Mouse (Mus musculus) G1E (cell line): ENCODE measurements around the gene Bhlha9. TPM values are rescaled to one million over a fixed set of nuclear protein-coding genes. Genes with fewer than 3 reads are reported as not detected.

Experiments
- ATAC-seq: 2 replicates; pipeline ENCODE4 v1.8.0; 2016; ENCODE audit warnings: mild to moderate bottlenecking; ENCODE audit not compliant: insufficient number of reproducible peaks, poor library complexity, low FRiP score, severe bottlenecking; ENCODE audit errors: extremely low read depth
- DNase-seq: peaks from one replicate; pipeline ENCODE4 v3.0.0; 2012; ENCODE audit warnings: low spot score
- H3K27me3 ChIP-seq: 2 replicates; pipeline ENCODE4 v1.6.1; 2012; ENCODE audit warnings: mild to moderate bottlenecking, low read length, inconsistent platforms; ENCODE audit not compliant: insufficient read depth
- H3K36me3 ChIP-seq: replicated peaks from 2 replicates; pipeline ENCODE3; 2012; ENCODE audit warnings: mild to moderate bottlenecking, inconsistent platforms
- H3K4me1 ChIP-seq: 2 replicates; pipeline ENCODE4 v1.6.1; 2012; ENCODE audit warnings: low read depth, low read length, inconsistent platforms, mixed read lengths; ENCODE audit not compliant: insufficient read depth
- H3K4me3 ChIP-seq: 2 replicates; pipeline ENCODE4 v1.5.1; 2012; ENCODE audit warnings: low read depth, mild to moderate bottlenecking, inconsistent platforms, low read length, moderate library complexity, mixed read lengths
- H3K9me3 ChIP-seq: replicated peaks from 2 replicates; pipeline ENCODE4 v1.6.1; 2012; ENCODE audit warnings: inconsistent platforms
- CTCF ChIP-seq: IDR thresholded peaks from 2 replicates; pipeline ENCODE4 v1.5.1; 2012; ENCODE audit warnings: low read depth, low read length, inconsistent platforms, mixed read lengths
- GATA1 ChIP-seq: IDR thresholded peaks from 2 replicates; pipeline ENCODE4 v1.6.1; 2012; ENCODE audit warnings: borderline replicate concordance, low read length, inconsistent platforms, mixed read lengths
- GATA2 ChIP-seq: IDR thresholded peaks from 2 replicates; pipeline ENCODE4 v1.6.1; 2012; ENCODE audit warnings: low read depth, low read length, inconsistent platforms, borderline replicate concordance
- POLR2AphosphoS5 ChIP-seq: IDR thresholded peaks from 2 replicates; pipeline ENCODE4 v1.6.1; 2012; ENCODE audit warnings: low read depth, low read length, inconsistent platforms; ENCODE audit not compliant: insufficient replicate concordance
- TAL1 ChIP-seq: conservative IDR thresholded peaks from 2 replicates; pipeline ENCODE4 v1.6.1; 2012; ENCODE audit warnings: low read depth, low read length, inconsistent platforms, mixed read lengths
- polyA plus RNA-seq: library from polyadenylated mRNA; stranded (reverse); fragments of >175 nt; gene quantifications from 2 replicates; pipeline ENCODE4 v1.2.3, GENCODE M21; 2012
- total RNA-seq, 2 experiments: library from RNA; stranded (forward) in 1 of 2; stranded (reverse) in 1 of 2; fragments of 200-1000 nt in 1 of 2; fragments of >200 nt in 1 of 2; fragmentation: Nextera tagmentation in 1 of 2; gene quantifications; 2 replicates each; pipeline ENCODE4 v1.2.3; 2014 to 2017

Bhlha9 gene
- total and polyA plus RNA-seq, 3 experiments: not detected

- DNase-seq (no peak), ATAC-seq (no peak)
- no peak overlapping the region for H3K4me3 ChIP-seq
- no peaks in the 10 kb centered on the region for H3K9me3 ChIP-seq
- H3K36me3 ChIP-seq: no peaks in the 10 kb centered on the region
- no peaks in the 10 kb centered on the region for H3K4me1 ChIP-seq
- TF ChIP-seq GATA1 (no peak), POLR2AphosphoS5 (no peak), TAL1 (no peak), CTCF (no peak), GATA2 (no peak)
- H3K27me3 ChIP-seq: peaks cover 30% of the 10 kb centered on the region
These were observed 35.8 kb downstream of the Bhlha9 start for GRCm38 (mm10) chr11:76708066-76708465.

GRCm38 (mm10) chr11:76708881-76709280, 36.6 kb downstream of the Bhlha9 start:
- peaks cover 22% of the 10 kb centered on the region for H3K27me3 ChIP-seq

DNA sequence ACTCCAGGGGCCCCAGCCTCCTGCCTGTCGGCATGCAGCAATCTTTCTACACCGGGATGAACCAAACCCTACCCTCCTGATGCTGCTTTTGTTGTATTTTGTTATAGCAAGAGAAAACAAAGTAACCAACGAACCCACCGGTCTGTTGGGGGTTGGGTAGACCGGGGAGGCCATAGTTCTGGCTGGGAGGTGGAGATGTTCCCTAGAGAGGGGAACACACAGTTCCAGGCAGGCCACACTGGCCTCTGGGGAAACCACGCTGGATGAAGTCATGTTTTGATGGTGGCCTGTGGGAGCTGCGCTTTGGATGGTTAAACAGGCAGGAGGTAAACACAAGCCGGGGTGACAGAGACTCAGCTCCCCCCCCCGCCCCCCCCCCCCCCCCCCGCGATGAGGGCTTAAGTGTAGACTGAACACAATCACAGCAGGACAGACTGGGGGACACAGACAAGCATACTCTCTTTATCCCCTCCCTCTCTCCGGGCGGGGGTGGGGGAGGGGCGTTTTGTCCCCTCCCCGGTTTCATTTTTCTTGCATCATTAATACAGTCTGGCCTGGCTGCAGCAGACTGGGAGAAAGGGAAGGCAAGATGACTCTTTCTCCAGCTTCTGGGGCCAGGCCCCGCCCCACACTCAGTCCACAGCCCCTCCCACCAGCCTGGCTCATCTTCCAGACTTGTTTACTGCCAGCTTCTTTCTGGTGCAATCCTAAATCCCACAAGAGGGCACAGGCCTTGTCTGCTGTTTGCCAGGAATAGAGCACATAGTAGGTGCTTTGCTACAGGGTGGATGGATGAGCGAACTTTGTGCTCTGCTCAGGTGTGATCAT, 37.6 kb downstream of the Bhlha9 start:
- ATAC-seq: no peak
- H3K36me3 ChIP-seq: no peaks in the 10 kb centered on the region
- DNase-seq: no peak
- no peak overlapping the region for H3K4me3 ChIP-seq
- H3K27me3 ChIP-seq: peaks cover 15% of the 10 kb centered on the region
- TF ChIP-seq TAL1 (no peak), CTCF (no peak), POLR2AphosphoS5 (no peak), GATA2 (no peak), GATA1 (no peak)
- H3K9me3 ChIP-seq: no peaks in the 10 kb centered on the region
- no peaks in the 10 kb centered on the region for H3K4me1 ChIP-seq

More at GRCm38 (mm10) chr11:76708881-76709280, 36.6 kb downstream of the Bhlha9 start:
- H3K4me1 ChIP-seq: no peaks in the 10 kb centered on the region
- DNase-seq (no peak), ATAC-seq (no peak)
- H3K4me3 ChIP-seq: no peak overlapping the region
- no peaks in the 10 kb centered on the region for H3K36me3 ChIP-seq
- H3K9me3 ChIP-seq: no peaks in the 10 kb centered on the region
- TF ChIP-seq CTCF: no peak
- TF ChIP-seq TAL1: no peak
- TF ChIP-seq POLR2AphosphoS5: no peak
- TF ChIP-seq GATA2: no peak
- TF ChIP-seq GATA1: no peak

DNA sequence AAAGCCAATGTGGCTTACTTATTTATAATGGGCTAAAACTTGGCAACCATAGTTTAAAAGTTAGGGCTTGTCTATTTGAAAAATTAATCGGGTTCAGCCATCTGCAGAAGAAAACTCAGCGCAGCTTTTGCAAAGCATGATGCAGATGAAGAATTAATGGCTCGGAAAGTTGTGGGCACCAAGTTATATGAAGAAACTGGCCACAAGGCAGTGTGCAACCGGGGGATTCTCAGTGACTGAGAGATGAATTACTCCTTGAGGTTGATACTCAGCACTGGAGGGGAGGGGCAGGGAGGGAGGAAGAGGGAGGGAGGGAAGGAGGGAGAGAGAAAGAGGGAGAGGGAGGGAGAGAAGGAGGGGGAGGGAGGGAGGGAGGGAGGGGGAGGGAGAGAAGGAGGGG, 44.7 kb downstream of the Bhlha9 start:
- no peak overlapping the region for H3K4me3 ChIP-seq
- peaks cover 21% of the 10 kb centered on the region for H3K27me3 ChIP-seq
- TF ChIP-seq GATA1 (no peak), GATA2 (no peak), CTCF (no peak), TAL1 (no peak), POLR2AphosphoS5 (no peak)
- DNase-seq: no peak
- H3K4me1 ChIP-seq: peaks cover 4% of the 10 kb centered on the region; the same call in 1 of the 2 replicates
- no peak for ATAC-seq
- H3K9me3 ChIP-seq: no peaks in the 10 kb centered on the region
- no peaks in the 10 kb centered on the region for H3K36me3 ChIP-seq

Other genes with a start within 250 kb of the Bhlha9 start
- gene Abr, start 50.2 kb upstream of the Bhlha9 start, total RNA-seq (2014; fragmentation: Nextera tagmentation): not detected in 2 replicates
- 0.35 and 0.82 TPM in 2 replicates for gene Abr, start 50.2 kb upstream of the Bhlha9 start, total RNA-seq (2017)
- gene Abr, start 50.2 kb upstream of the Bhlha9 start, polyA plus RNA-seq: not detected in 2 replicates
- not detected in 2 replicates for gene Trarg1, start 7.3 kb downstream of the Bhlha9 start, total RNA-seq (2014; fragmentation: Nextera tagmentation)
- gene Trarg1, start 7.3 kb downstream of the Bhlha9 start, total RNA-seq (2017): 0.12 and 0.16 TPM in 2 replicates
- gene Trarg1, start 7.3 kb downstream of the Bhlha9 start, polyA plus RNA-seq: not detected in 2 replicates
- gene Gosr1, start 91.1 kb downstream of the Bhlha9 start, total RNA-seq (2014; fragmentation: Nextera tagmentation): 39.1 and 52.7 TPM in 2 replicates
- 39.0 and 41.9 TPM in 2 replicates for gene Gosr1, start 91.1 kb downstream of the Bhlha9 start, total RNA-seq (2017)
- 1.4 and 2.7 TPM in 2 replicates for gene Gosr1, start 91.1 kb downstream of the Bhlha9 start, polyA plus RNA-seq
- 421 and 456 TPM in 2 replicates for gene Cpd, start 174.5 kb downstream of the Bhlha9 start, total RNA-seq (2014; fragmentation: Nextera tagmentation)
- gene Cpd, start 174.5 kb downstream of the Bhlha9 start, total RNA-seq (2017): 152 and 167 TPM in 2 replicates
- 49.7 and 52.1 TPM in 2 replicates for gene Cpd, start 174.5 kb downstream of the Bhlha9 start, polyA plus RNA-seq
- gene Tmigd1, start 229.7 kb downstream of the Bhlha9 start, total RNA-seq (2014; fragmentation: Nextera tagmentation): not detected in 2 replicates
- 0.38 TPM in 1 of 2 replicates, not detected in the other for gene Tmigd1, start 229.7 kb downstream of the Bhlha9 start, total RNA-seq (2017)
- gene Tmigd1, start 229.7 kb downstream of the Bhlha9 start, polyA plus RNA-seq: not detected in 2 replicates